Mouse (Mus musculus): ENCODE data around the gene Atp2a2.

GRCm38 (mm10) chr5:122487825-122488224, 14.2 kb downstream of the Atp2a2 start:
- TF ChIP-seq CTCF (IDR thresholded peaks at IDR 0.05; ENCODE audit: low read depth, low read length) (no peak), POLR2AphosphoS5 (IDR thresholded peaks at IDR 0.05; ENCODE audit: insufficient replicate concordance, low read depth, low read length) (no peak), GATA1 (IDR thresholded peaks at IDR 0.05; ENCODE audit: borderline replicate concordance, low read length) (no peak), TAL1 (conservative IDR thresholded peaks at IDR 0.05; ENCODE audit: low read depth, low read length) (no peak), GATA2 (IDR thresholded peaks at IDR 0.05; ENCODE audit: borderline replicate concordance, low read depth, low read length) (no peak)
